Mouse (Mus musculus) kidney, embryonic 14.5 days (tissue): ENCODE measurements at regions not wholly inside any gene's neighbourhood (a gene's known extent, or its start where the extent isn't known, plus 50 kb on each side); places are given as distances from the start of the nearest gene placed in this dataset.
"Not testable (repeated sequence)": the region's sequence is repeated elsewhere in the genome, so short reads cannot be mapped to it uniquely, and the experiment has no call there.

Experiments
- ATAC-seq: fragments of 200-750 bp; cut with Nextera tagmentation; 2 replicates; pipeline ENCODE4 v1.8.0; 2017; ENCODE audit warnings: moderate number of reproducible peaks, mild to moderate bottlenecking, moderate TSS enrichment, moderate library complexity; ENCODE audit not compliant: low FRiP score, low TSS enrichment
- H3K27ac ChIP-seq: fragments of 300-500 bp; sonication (generic); 2 replicates; pipeline ENCODE4 v1.5.1; 2014; ENCODE audit warnings: low read depth, mild to moderate bottlenecking, low read length, moderate library complexity, mixed read lengths
- H3K27me3 ChIP-seq: fragments of 300-500 bp; sonication (generic); 2 replicates; pipeline ENCODE4 v1.6.1; 2014; ENCODE audit warnings: mild to moderate bottlenecking, low read length; ENCODE audit not compliant: control insufficient read depth, insufficient read depth
- H3K36me3 ChIP-seq: fragments of 300-500 bp; sonication (generic); 2 replicates; pipeline ENCODE4 v1.6.1; 2014; ENCODE audit warnings: low read length, mixed read lengths; ENCODE audit not compliant: control insufficient read depth, insufficient read depth
- H3K4me1 ChIP-seq: fragments of 300-500 bp; sonication (generic); 2 replicates; pipeline ENCODE4 v1.6.1; 2014; ENCODE audit warnings: low read length, mixed read lengths; ENCODE audit not compliant: control insufficient read depth, insufficient read depth
- H3K4me2 ChIP-seq: fragments of 300-500 bp; sonication (generic); replicated peaks from 2 replicates; pipeline ENCODE4 v1.6.1; 2014; ENCODE audit warnings: low read depth, mild to moderate bottlenecking, low read length
- H3K4me3 ChIP-seq: fragments of 300-500 bp; sonication (generic); 2 replicates; pipeline ENCODE4 v1.5.1; 2014; ENCODE audit warnings: mild to moderate bottlenecking, low read length
- H3K9ac ChIP-seq: fragments of 300-500 bp; sonication (generic); 2 replicates; pipeline ENCODE4 v1.6.1; 2014; ENCODE audit warnings: low read depth, mild to moderate bottlenecking, low read length, moderate library complexity
- H3K9me3 ChIP-seq: fragments of 300-500 bp; sonication (generic); 2 replicates; pipeline ENCODE4 v1.6.1; 2016; ENCODE audit warnings: low read length; ENCODE audit not compliant: control insufficient read depth
- WGBS: fragments of 180-500 bp; shearing (Covaris S2); extraction: QIAGEN DNeasy Blood & Tissue Kit; methylation state at CpG from one replicate; pipeline ENCODE4 v1.1.7; 2014; 5-methylcytosine and 5-hydroxymethylcytosine counted together

GRCm38 (mm10) chr2:92808121-92808520 lies 106.8 kb upstream of the Syt13 start:
- Histone ChIP-seq H3K4me1 (peaks cover 21% of the 10 kb centered on the region), H3K27ac (no peak overlapping the region), H3K4me2 (no peak overlapping the region), H3K27me3 (no peaks in the 10 kb centered on the region), H3K9me3 (no peaks in the 10 kb centered on the region), H3K9ac (no peak overlapping the region), H3K4me3 (no peak overlapping the region), H3K36me3 (no peaks in the 10 kb centered on the region)
- WGBS = 75% methylated on average over 4 of the region's 4 CpGs
- ATAC-seq = no peak

- no peak for ATAC-seq
- H3K4me3 ChIP-seq = no peak overlapping the region
- H3K4me1 ChIP-seq = peaks cover 21% of the 10 kb centered on the region
- no peak overlapping the region for H3K27ac ChIP-seq
- no peaks in the 10 kb centered on the region for H3K9me3 ChIP-seq
- no peaks in the 10 kb centered on the region for H3K27me3 ChIP-seq
- no peak overlapping the region for H3K4me2 ChIP-seq
- 25% methylated on average over 3 of the region's 3 CpGs for WGBS
- no peak overlapping the region for H3K9ac ChIP-seq
- no peaks in the 10 kb centered on the region for H3K36me3 ChIP-seq
Measured at GRCm38 (mm10) chr2:92809226-92809625, 105.7 kb upstream of the Syt13 start.

- no peaks in the 10 kb centered on the region for H3K9me3 ChIP-seq
- WGBS = 79% methylated on average over 4 of the region's 4 CpGs
- no peaks in the 10 kb centered on the region for H3K27me3 ChIP-seq
- H3K36me3 ChIP-seq = no peaks in the 10 kb centered on the region
- ATAC-seq = no peak
- no peak overlapping the region for H3K4me2 ChIP-seq
- no peak overlapping the region for H3K27ac ChIP-seq
- peaks cover 21% of the 10 kb centered on the region for H3K4me1 ChIP-seq
- H3K4me3 ChIP-seq = no peak overlapping the region
- no peak overlapping the region for H3K9ac ChIP-seq
Measured at GRCm38 (mm10) chr2:92809681-92810323, 105.1 kb upstream of the Syt13 start.

- H3K27ac ChIP-seq, H3K27me3 ChIP-seq, H3K4me2 ChIP-seq, H3K9me3 ChIP-seq, ATAC-seq, H3K36me3 ChIP-seq, H3K9ac ChIP-seq, H3K4me3 ChIP-seq: not testable (repeated sequence)
- 12% methylated on average over 6 of the region's 6 CpGs for WGBS
- H3K4me1 ChIP-seq = peaks cover 15% of the 10 kb centered on the region
Measured at GRCm38 (mm10) chr2:92810956-92811355, 103.9 kb upstream of the Syt13 start.

- Histone ChIP-seq H3K27ac (no peak overlapping the region), H3K9ac (no peak overlapping the region), H3K4me3 (no peak overlapping the region), H3K27me3 (no peaks in the 10 kb centered on the region), H3K36me3 (no peaks in the 10 kb centered on the region), H3K9me3 (no peaks in the 10 kb centered on the region), H3K4me2 (no peak overlapping the region), H3K4me1 (no peaks in the 10 kb centered on the region)
- ATAC-seq = no peak
- 71% methylated on average over 11 of the region's 11 CpGs for WGBS
Measured at GRCm38 (mm10) chr2:92813028-92813427, 101.9 kb upstream of the Syt13 start.

GRCm38 (mm10) chr2:92819586-92819985 lies 95.3 kb upstream of the Syt13 start:
- Histone ChIP-seq H3K36me3 (no peaks in the 10 kb centered on the region), H3K27ac (no peak overlapping the region), H3K4me1 (peaks cover under 1% of the 10 kb centered on the region; the same call in 1 of the 2 replicates), H3K9ac (no peak overlapping the region), H3K4me2 (no peak overlapping the region), H3K27me3 (no peaks in the 10 kb centered on the region), H3K9me3 (no peaks in the 10 kb centered on the region), H3K4me3 (no peak overlapping the region)
- WGBS = 74% methylated on average over 6 of the region's 6 CpGs
- ATAC-seq = no peak

GRCm38 (mm10) chr2:92824325-92824724 lies 90.6 kb upstream of the Syt13 start:
- Histone ChIP-seq H3K4me3 (no peak overlapping the region), H3K36me3 (no peaks in the 10 kb centered on the region), H3K9ac (no peak overlapping the region), H3K4me2 (no peak overlapping the region), H3K9me3 (no peaks in the 10 kb centered on the region), H3K4me1 (peaks cover 15% of the 10 kb centered on the region; the same call in 1 of the 2 replicates), H3K27ac (no peak overlapping the region), H3K27me3 (no peaks in the 10 kb centered on the region)
- WGBS = 100% methylated on average over 1 of the region's 1 CpGs
- no peak for ATAC-seq

GRCm38 (mm10) chr2:92825395-92825794 lies 89.5 kb upstream of the Syt13 start:
- no peak overlapping the region for H3K4me3 ChIP-seq
- peak overlapping the region; percentile 12 for H3K4me2 ChIP-seq
- ATAC-seq = no peak
- H3K27me3 ChIP-seq = no peaks in the 10 kb centered on the region
- peaks cover 18% of the 10 kb centered on the region; the same call in 1 of the 2 replicates for H3K4me1 ChIP-seq
- H3K27ac ChIP-seq = no peak overlapping the region
- WGBS = 5% methylated on average over 6 of the region's 6 CpGs
- H3K9ac ChIP-seq = no peak overlapping the region
- H3K36me3 ChIP-seq = no peaks in the 10 kb centered on the region
- no peaks in the 10 kb centered on the region for H3K9me3 ChIP-seq

GRCm38 (mm10) chr2:92830134-92830533 lies 84.8 kb upstream of the Syt13 start:
- Histone ChIP-seq H3K9ac (no peak overlapping the region), H3K36me3 (no peaks in the 10 kb centered on the region), H3K27ac (no peak overlapping the region), H3K9me3 (no peaks in the 10 kb centered on the region), H3K4me1 (peaks cover 11% of the 10 kb centered on the region; the same call in 1 of the 2 replicates), H3K27me3 (no peaks in the 10 kb centered on the region), H3K4me3 (no peak overlapping the region), H3K4me2 (no peak overlapping the region)
- peak; percentile 5; the same call in 1 of the 2 replicates for ATAC-seq
- 59% methylated on average over 2 of the region's 2 CpGs for WGBS
